Mouse (Mus musculus) MEL (cell line): ENCODE data around the gene Glmp. TPM values are rescaled to one million over a fixed set of nuclear protein-coding genes. Genes with fewer than 3 reads are reported as not detected.

Source experiments
- polyA plus RNA-seq, 2 experiments: library from polyadenylated mRNA; stranded (reverse) in 1 of 2; unstranded in 1 of 2; fragments of >175 nt in 1 of 2; fragments of >200 nt in 1 of 2; gene quantifications; 2 replicates each; pipeline versions ENCODE4 v1.2.1 to v1.2.4; 2012; ENCODE audit warnings: low replicate concordance in 2 of 2, low read depth in 1 of 2; ENCODE audit not compliant: insufficient read length in 2 of 2, insufficient read depth in 1 of 2, missing spikeins in 1 of 2
- total RNA-seq: library from RNA; depleted of rRNA; stranded (reverse); fragments of 300-350 nt; gene quantifications from 2 replicates; pipeline ENCODE4 v1.2.3, GENCODE M21; 2012; rRNA removed

Glmp gene
- total and polyA plus RNA-seq, 3 experiments: 47.6 to 181 TPM; not detected in 1

Other genes starting within 250 kb of the Glmp start
- gene Ttc24, start 246.7 kb upstream of the Glmp start, total RNA-seq: not detected in 2 replicates
- gene Ttc24, start 246.7 kb upstream of the Glmp start, polyA plus RNA-seq: not detected
- 19.2 and 21.1 TPM in 2 replicates for gene Iqgap3, start 243.1 kb upstream of the Glmp start, total RNA-seq
- 10 to 100 TPM in 1 of 2 experiments, not detected in 1; 42.5 TPM for gene Iqgap3, start 243.1 kb upstream of the Glmp start, polyA plus RNA-seq
- 16.2 and 16.9 TPM in 2 replicates for gene Mef2d, start 182.7 kb upstream of the Glmp start, total RNA-seq
- 100 to 1,000 TPM in 1 of 2 experiments, 10 to 100 TPM in 1; 71.4 to 117 TPM for gene Mef2d, start 182.7 kb upstream of the Glmp start, polyA plus RNA-seq
- not detected in 2 replicates for gene Rhbg, start 70.3 kb upstream of the Glmp start, total RNA-seq
- gene Rhbg, start 70.3 kb upstream of the Glmp start, polyA plus RNA-seq: not detected
- gene Gm38392, start 37.8 kb upstream of the Glmp start, total RNA-seq: 0.39 and 0.69 TPM in 2 replicates
- gene Gm38392, start 37.8 kb upstream of the Glmp start, polyA plus RNA-seq: under 1 TPM in 1 of 2 experiments, not detected in 1; 0.84 TPM
- gene Tsacc, start 28.0 kb upstream of the Glmp start, total RNA-seq: 26.7 and 34.1 TPM in 2 replicates
- gene Tsacc, start 28.0 kb upstream of the Glmp start, polyA plus RNA-seq: 10 to 100 TPM in 1 of 2 experiments, not detected in 1; 41.1 TPM
- gene Cct3, start 27.9 kb upstream of the Glmp start, total RNA-seq: 1,548 and 1,549 TPM in 2 replicates
- gene Cct3, start 27.9 kb upstream of the Glmp start, polyA plus RNA-seq: 1,000 to 10,000 TPM in 1 of 2 experiments, 100 to 1,000 TPM in 1; 777 to 1,271 TPM
- gene Tmem79, start 11.1 kb downstream of the Glmp start, total RNA-seq: 2.2 TPM in 2 replicates
- 1 to 10 TPM in 1 of 2 experiments, not detected in 1; 3.7 TPM for gene Tmem79, start 11.1 kb downstream of the Glmp start, polyA plus RNA-seq
- gene Smg5, start 11.2 kb downstream of the Glmp start, total RNA-seq: 87.3 and 97.9 TPM in 2 replicates
- 100 to 1,000 TPM; 123 to 148 TPM for gene Smg5, start 11.2 kb downstream of the Glmp start, polyA plus RNA-seq
- not detected in 2 replicates for gene Paqr6, start 39.6 kb downstream of the Glmp start, total RNA-seq
- gene Paqr6, start 39.6 kb downstream of the Glmp start, polyA plus RNA-seq: under 1 TPM in 1 of 2 experiments, not detected in 1; 0.11 TPM
- 0.16 TPM in 1 of 2 replicates, not detected in the other for gene Bglap3, start 47.7 kb downstream of the Glmp start, total RNA-seq
- gene Bglap3, start 47.7 kb downstream of the Glmp start, polyA plus RNA-seq: not detected
- gene Bglap2, start 53.7 kb downstream of the Glmp start, total RNA-seq: not detected in 2 replicates
- not detected for gene Bglap2, start 53.7 kb downstream of the Glmp start, polyA plus RNA-seq
- not detected in 2 replicates for gene Bglap, start 59.4 kb downstream of the Glmp start, total RNA-seq
- gene Bglap, start 59.4 kb downstream of the Glmp start, polyA plus RNA-seq: under 1 TPM in 1 of 2 experiments, not detected in 1; 0.17 TPM
- 139 and 144 TPM in 2 replicates for gene Pmf1, start 85.3 kb downstream of the Glmp start, total RNA-seq
- 100 to 1,000 TPM in 1 of 2 experiments, not detected in 1; 357 TPM for gene Pmf1, start 85.3 kb downstream of the Glmp start, polyA plus RNA-seq
- gene Slc25a44, start 100.1 kb downstream of the Glmp start, total RNA-seq: 26.2 and 30.5 TPM in 2 replicates
- 10 to 100 TPM in 1 of 2 experiments, not detected in 1; 34.6 TPM for gene Slc25a44, start 100.1 kb downstream of the Glmp start, polyA plus RNA-seq
- 31.4 and 45.3 TPM in 2 replicates for gene Sema4a, start 136.2 kb downstream of the Glmp start, total RNA-seq
- gene Sema4a, start 136.2 kb downstream of the Glmp start, polyA plus RNA-seq: 10 to 100 TPM in 1 of 2 experiments, not detected in 1; 33.5 TPM
- gene Lmna, start 184.9 kb downstream of the Glmp start, total RNA-seq: 388 and 394 TPM in 2 replicates
- gene Lmna, start 184.9 kb downstream of the Glmp start, polyA plus RNA-seq: 100 to 1,000 TPM; 128 to 302 TPM
- 4.3 and 5.5 TPM in 2 replicates for gene Mex3a, start 207.4 kb downstream of the Glmp start, total RNA-seq
- 10 to 100 TPM in 1 of 2 experiments, not detected in 1; 10.1 TPM for gene Mex3a, start 207.4 kb downstream of the Glmp start, polyA plus RNA-seq
- 0.75 and 0.96 TPM in 2 replicates for gene Rab25, start 223.3 kb downstream of the Glmp start, total RNA-seq
- gene Rab25, start 223.3 kb downstream of the Glmp start, polyA plus RNA-seq: 1 to 10 TPM in 1 of 2 experiments, not detected in 1; 1.9 TPM
- gene Lamtor2, start 228.1 kb downstream of the Glmp start, total RNA-seq: 125 and 127 TPM in 2 replicates
- 100 to 1,000 TPM in 1 of 2 experiments, not detected in 1; 188 TPM for gene Lamtor2, start 228.1 kb downstream of the Glmp start, polyA plus RNA-seq
- 73.0 and 83.0 TPM in 2 replicates for gene Ubqln4, start 228.7 kb downstream of the Glmp start, total RNA-seq
- gene Ubqln4, start 228.7 kb downstream of the Glmp start, polyA plus RNA-seq: 100 to 1,000 TPM in 1 of 2 experiments, 10 to 100 TPM in 1; 43.6 to 171 TPM